Mouse (Mus musculus) bone marrow macrophage, adult 2 months (primary cell): Measurements from ENCODE around the gene Taf8.

Experiments used
- CTCF ChIP-seq: IDR thresholded peaks from 2 replicates; pipeline ENCODE4 v1.5.1; 2012; ENCODE audit warnings: low read depth, mild to moderate bottlenecking, low read length, moderate library complexity
- POLR2A ChIP-seq: IDR thresholded peaks from 2 replicates; pipeline ENCODE4 v1.6.1; 2012; ENCODE audit warnings: mild to moderate bottlenecking, low read depth, low read length, borderline replicate concordance

GRCm38 (mm10) chr17:47509031-47509705, 7.1 kb upstream of the Taf8 start:
- TF ChIP-seq CTCF (no peak), POLR2A (no peak)
